Mouse (Mus musculus) liver, adult 2 months (tissue): Measurements from ENCODE around the gene Castor1. TPM values are rescaled to one million over a fixed set of nuclear protein-coding genes. Genes with fewer than 3 reads are reported as not detected.

Experiments
- DNase-seq: peaks from one replicate; pipeline ENCODE4 v3.0.0-alpha.2; 2011; ENCODE audit warnings: low read depth, low spot score; ENCODE audit errors: extremely low read depth
- H3K27ac ChIP-seq: fragments of 200-500 bp; replicated peaks from 2 replicates; pipeline ENCODE4 v1.5.1; 2012; ENCODE audit warnings: low read depth, mild to moderate bottlenecking, control low read depth, inconsistent platforms, low read length; ENCODE audit not compliant: insufficient read depth
- H3K27me3 ChIP-seq: fragments of 200-500 bp; 2 replicates; pipeline ENCODE4 v1.6.1; 2012; ENCODE audit warnings: mild to moderate bottlenecking, moderate library complexity, low read length, inconsistent platforms; ENCODE audit not compliant: control insufficient read depth, insufficient read depth
- H3K36me3 ChIP-seq: fragments of 200-500 bp; 2 replicates; pipeline ENCODE4 v1.6.1; 2012; ENCODE audit warnings: low read length, inconsistent platforms; ENCODE audit not compliant: control insufficient read depth, insufficient read depth
- H3K4me1 ChIP-seq: fragments of 200-500 bp; 2 replicates; pipeline ENCODE4 v1.6.1; 2011; ENCODE audit warnings: low read length; ENCODE audit not compliant: control insufficient read depth, insufficient read depth
- H3K4me3 ChIP-seq: fragments of 200-500 bp; 2 replicates; pipeline ENCODE4 v1.5.1; 2011; ENCODE audit warnings: low read depth, mild to moderate bottlenecking, control low read depth, low read length, moderate library complexity; ENCODE audit not compliant: insufficient read depth
- H3K79me2 ChIP-seq: fragments of 200-500 bp; 2 replicates; pipeline ENCODE4 v1.6.1; 2012; ENCODE audit warnings: inconsistent platforms, mild to moderate bottlenecking, low read length, moderate library complexity; ENCODE audit not compliant: control insufficient read depth, insufficient read depth
- H3K9ac ChIP-seq: fragments of 200-500 bp; 2 replicates; pipeline ENCODE4 v1.6.1; 2012; ENCODE audit warnings: low read depth, mild to moderate bottlenecking, control low read depth, inconsistent platforms, low read length
- CTCF ChIP-seq: fragments of 200-500 bp; IDR thresholded peaks from 2 replicates; pipeline ENCODE4 v1.5.1; 2011; ENCODE audit warnings: low read depth, low read length, control low read depth
- POLR2A ChIP-seq: fragments of 200-500 bp; IDR thresholded peaks from 2 replicates; pipeline ENCODE4 v1.6.1; 2011; ENCODE audit warnings: low read length, control low read depth; ENCODE audit not compliant: insufficient read depth; ENCODE audit errors: extremely low read depth
- WGBS: fragments of 180-500 bp; shearing (Covaris S2); methylation state at CpG from one replicate; pipeline ENCODE4 v1.1.7; 2018; 5-methylcytosine and 5-hydroxymethylcytosine counted together
- polyA plus RNA-seq: library from polyadenylated mRNA; depleted of rRNA; stranded (reverse); fragments of >200 nt; gene quantifications from 2 replicates; pipeline ENCODE4 v1.2.3, GENCODE M21; 2012
- total RNA-seq: library from RNA; depleted of rRNA; stranded (reverse); fragments of >200 nt; gene quantifications from 2 replicates; pipeline ENCODE4 v1.2.3, GENCODE M21; 2014

The Castor1 gene
- total and polyA plus RNA-seq, 2 experiments = 1.4 to 2.5 TPM

DNA sequence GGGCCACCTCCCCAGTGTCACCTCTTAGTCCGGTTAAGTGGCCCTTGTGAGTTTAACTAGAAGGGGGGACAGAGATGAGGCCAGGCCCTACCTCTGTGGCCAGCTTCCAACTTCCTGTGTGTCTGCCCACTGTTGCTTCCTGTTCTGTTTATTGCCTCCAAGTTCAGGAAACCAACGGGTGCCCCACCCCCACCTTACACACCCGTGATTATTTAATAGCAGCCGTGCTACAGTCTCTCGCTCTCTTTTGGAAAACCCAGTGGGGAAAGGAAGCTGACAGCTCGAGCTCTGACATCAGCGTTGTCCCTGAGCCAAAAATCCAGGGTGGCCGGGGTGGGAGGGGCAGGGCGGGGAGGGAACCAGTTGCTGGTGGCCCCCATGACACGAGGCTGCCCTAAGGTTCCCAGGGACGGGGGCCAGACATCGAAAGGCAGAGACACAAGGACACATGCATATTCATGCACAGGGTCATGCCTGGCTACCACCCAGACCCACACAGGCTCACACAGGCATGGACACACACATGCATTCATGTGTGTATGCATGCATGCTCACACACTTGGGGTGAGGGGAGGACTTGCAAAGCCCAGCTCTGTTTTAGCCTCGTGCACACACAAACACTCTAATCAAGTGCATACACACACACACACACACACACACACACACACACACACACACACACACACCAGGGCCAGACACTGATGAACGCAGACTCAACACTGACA is 42.6 kb downstream of the Castor1 start:
- Histone ChIP-seq H3K4me1 (peaks cover 11% of the 10 kb centered on the region), H3K27me3 (no peaks in the 10 kb centered on the region), H3K4me3 (no peak overlapping the region), H3K36me3 (no peaks in the 10 kb centered on the region), H3K9ac (no peak overlapping the region), H3K79me2 (no peaks in the 10 kb centered on the region), H3K27ac (no peak overlapping the region)
- DNase-seq = no peak
- WGBS = 49% methylated on average over 14 of the region's 14 CpGs
- TF ChIP-seq CTCF = no peak
- TF ChIP-seq POLR2A = no peak

GRCm38 (mm10) chr11:4261188-4261494 is 43.1 kb downstream of the Castor1 start:
- DNase-seq = no peak
- no peaks in the 10 kb centered on the region for H3K27me3 ChIP-seq
- H3K79me2 ChIP-seq = no peaks in the 10 kb centered on the region
- peak; percentile 65 for TF ChIP-seq CTCF
- no peak for TF ChIP-seq POLR2A
- no peaks in the 10 kb centered on the region for H3K36me3 ChIP-seq
- H3K4me1 ChIP-seq = peaks cover 11% of the 10 kb centered on the region
- no peak overlapping the region for H3K4me3 ChIP-seq
- WGBS = 58% methylated on average over 7 of the region's 7 CpGs
- H3K9ac ChIP-seq = no peak overlapping the region
- H3K27ac ChIP-seq = no peak overlapping the region

DNA sequence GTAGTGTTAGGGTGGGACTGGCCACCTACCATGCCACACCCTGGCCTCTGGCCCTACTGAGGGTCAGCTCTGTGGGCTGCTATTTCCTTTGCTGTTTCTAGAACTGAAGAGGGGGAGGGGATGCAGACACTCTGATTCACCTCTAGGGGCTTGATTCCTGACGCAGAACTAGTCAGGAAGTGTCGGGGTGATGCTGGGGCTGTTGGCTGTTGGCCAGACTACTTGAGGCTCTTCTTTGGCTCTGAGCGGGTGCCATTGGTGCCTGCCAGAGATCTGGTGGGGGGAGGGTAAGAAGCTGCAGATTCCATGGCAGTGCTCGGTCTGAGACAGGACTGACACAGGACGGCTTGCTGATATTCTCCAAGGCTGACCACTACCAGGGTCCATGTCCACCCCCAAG is 43.9 kb downstream of the Castor1 start:
- TF ChIP-seq CTCF (no peak), POLR2A (no peak)
- 80% methylated on average over 5 of the region's 5 CpGs for WGBS
- H3K4me1 ChIP-seq = peaks cover 11% of the 10 kb centered on the region
- DNase-seq = no peak
- no peak overlapping the region for H3K4me3 ChIP-seq
- no peak overlapping the region for H3K27ac ChIP-seq
- no peaks in the 10 kb centered on the region for H3K36me3 ChIP-seq
- H3K79me2 ChIP-seq = no peaks in the 10 kb centered on the region
- no peak overlapping the region for H3K9ac ChIP-seq
- H3K27me3 ChIP-seq = no peaks in the 10 kb centered on the region

DNA sequence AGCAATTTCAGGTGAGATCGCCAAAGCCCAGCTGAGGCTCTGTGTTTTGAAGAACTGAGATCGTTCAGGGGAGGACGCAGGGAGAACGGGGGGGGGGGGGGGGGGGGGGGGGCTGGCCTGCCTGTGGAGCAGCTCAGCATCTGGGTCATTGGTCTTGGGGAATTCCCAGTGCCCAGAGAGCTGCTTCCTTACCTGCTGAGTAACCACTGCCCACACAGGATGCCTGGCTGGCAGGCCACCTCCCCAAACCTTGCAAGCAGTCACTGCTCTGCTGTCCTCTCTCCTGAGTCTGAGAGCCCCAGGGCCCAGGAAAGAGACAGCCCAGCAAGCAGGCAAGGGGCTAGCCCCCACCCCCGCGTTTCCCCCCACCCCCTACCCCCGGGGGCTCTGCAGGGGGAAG is 44.8 kb downstream of the Castor1 start:
- H3K79me2 ChIP-seq = no peaks in the 10 kb centered on the region
- peaks cover 6% of the 10 kb centered on the region for H3K4me1 ChIP-seq
- TF ChIP-seq POLR2A (no peak), CTCF (no peak)
- no peaks in the 10 kb centered on the region for H3K27me3 ChIP-seq
- H3K4me3 ChIP-seq = no peak overlapping the region
- no peak overlapping the region for H3K27ac ChIP-seq
- no peaks in the 10 kb centered on the region for H3K36me3 ChIP-seq
- WGBS = 39% methylated on average over 7 of the region's 7 CpGs
- no peak overlapping the region for H3K9ac ChIP-seq
- no peak for DNase-seq

- Histone ChIP-seq H3K4me3 (no peak overlapping the region), H3K9ac (no peak overlapping the region), H3K4me1 (peaks cover 2% of the 10 kb centered on the region; the same call in 1 of the 2 replicates), H3K27ac (no peak overlapping the region), H3K36me3 (no peaks in the 10 kb centered on the region), H3K27me3 (no peaks in the 10 kb centered on the region), H3K79me2 (no peaks in the 10 kb centered on the region)
- peak; percentile 26 for DNase-seq
- TF ChIP-seq CTCF (no peak), POLR2A (no peak)
- WGBS = 17% methylated on average over 1 of the region's 1 CpGs
These were observed 45.3 kb downstream of the Castor1 start for GRCm38 (mm10) chr11:4263296-4263695.

GRCm38 (mm10) chr11:4264066-4264465 is 46.0 kb downstream of the Castor1 start:
- H3K4me3 ChIP-seq = no peak overlapping the region
- H3K27ac ChIP-seq = no peak overlapping the region
- no peaks in the 10 kb centered on the region for H3K36me3 ChIP-seq
- H3K4me1 ChIP-seq = no peaks in the 10 kb centered on the region
- no peak overlapping the region for H3K9ac ChIP-seq
- TF ChIP-seq POLR2A = no peak
- no peak for TF ChIP-seq CTCF
- WGBS = 81% methylated on average over 7 of the region's 7 CpGs
- no peaks in the 10 kb centered on the region for H3K27me3 ChIP-seq
- no peak for DNase-seq
- no peaks in the 10 kb centered on the region for H3K79me2 ChIP-seq
